Mouse (Mus musculus) neural tube, embryonic 11.5 days (tissue): ENCODE measurements around the gene Hsph1. TPM values are rescaled to one million over a fixed set of nuclear protein-coding genes. Genes with fewer than 3 reads are reported as not detected.

Experiments
- ATAC-seq: fragments of 200-750 bp; cut with Nextera tagmentation; 2 replicates; pipeline ENCODE4 v1.8.0; 2017; ENCODE audit warnings: moderate number of reproducible peaks, mild to moderate bottlenecking, moderate TSS enrichment, moderate library complexity; ENCODE audit not compliant: insufficient read depth, low FRiP score, low TSS enrichment
- DNase-seq: peaks from one replicate; pipeline ENCODE4 v3.0.0-alpha.2; 2015; ENCODE audit warnings: low spot score
- H3K27ac ChIP-seq: fragments of 300-500 bp; sonication (generic); 2 replicates; pipeline ENCODE4 v1.5.1; 2014; ENCODE audit warnings: low read depth, mild to moderate bottlenecking, low read length
- H3K27me3 ChIP-seq: fragments of 300-500 bp; sonication (generic); 2 replicates; pipeline ENCODE4 v1.6.1; 2014; ENCODE audit warnings: mild to moderate bottlenecking, low read length, mixed read lengths; ENCODE audit not compliant: control insufficient read depth, insufficient read depth
- H3K36me3 ChIP-seq: fragments of 300-500 bp; sonication (generic); 2 replicates; pipeline ENCODE4 v1.6.1; 2014; ENCODE audit warnings: mild to moderate bottlenecking, low read length, moderate library complexity, mixed read lengths; ENCODE audit not compliant: control insufficient read depth, insufficient read depth
- H3K4me1 ChIP-seq: fragments of 300-500 bp; sonication (generic); 2 replicates; pipeline ENCODE4 v1.6.1; 2014; ENCODE audit warnings: low read length, mixed read lengths; ENCODE audit not compliant: control insufficient read depth, insufficient read depth
- H3K4me2 ChIP-seq: fragments of 300-500 bp; sonication (generic); 2 replicates; pipeline ENCODE4 v1.6.1; 2014; ENCODE audit warnings: low read depth, mild to moderate bottlenecking, moderate library complexity
- H3K4me3 ChIP-seq: fragments of 300-500 bp; sonication (generic); 2 replicates; pipeline ENCODE4 v1.5.1; 2014; ENCODE audit warnings: low read depth, low read length
- H3K9ac ChIP-seq: fragments of 300-500 bp; sonication (generic); 2 replicates; pipeline ENCODE4 v1.6.1; 2014; ENCODE audit warnings: mild to moderate bottlenecking, low read length
- H3K9me3 ChIP-seq: fragments of 300-500 bp; sonication (generic); 2 replicates; pipeline ENCODE4 v1.6.1; 2016; ENCODE audit warnings: low read length; ENCODE audit not compliant: control insufficient read depth
- WGBS: fragments of 180-500 bp; shearing (Covaris S2); extraction: QIAGEN DNeasy Blood & Tissue Kit; methylation state at CpG from one replicate; pipeline ENCODE4 v1.1.7; 2014; 5-methylcytosine and 5-hydroxymethylcytosine counted together
- polyA plus RNA-seq: library from polyadenylated mRNA; unstranded; fragments of >200 nt; fragmentation: Nextera tagmentation; extraction: Ambion mirVana; gene quantifications from 2 replicates; pipeline ENCODE4 v1.2.1, GENCODE M21; 2014

Gene Hsph1
- polyA plus RNA-seq, 1 experiment from 2014 or later = 139 TPM

DNA sequence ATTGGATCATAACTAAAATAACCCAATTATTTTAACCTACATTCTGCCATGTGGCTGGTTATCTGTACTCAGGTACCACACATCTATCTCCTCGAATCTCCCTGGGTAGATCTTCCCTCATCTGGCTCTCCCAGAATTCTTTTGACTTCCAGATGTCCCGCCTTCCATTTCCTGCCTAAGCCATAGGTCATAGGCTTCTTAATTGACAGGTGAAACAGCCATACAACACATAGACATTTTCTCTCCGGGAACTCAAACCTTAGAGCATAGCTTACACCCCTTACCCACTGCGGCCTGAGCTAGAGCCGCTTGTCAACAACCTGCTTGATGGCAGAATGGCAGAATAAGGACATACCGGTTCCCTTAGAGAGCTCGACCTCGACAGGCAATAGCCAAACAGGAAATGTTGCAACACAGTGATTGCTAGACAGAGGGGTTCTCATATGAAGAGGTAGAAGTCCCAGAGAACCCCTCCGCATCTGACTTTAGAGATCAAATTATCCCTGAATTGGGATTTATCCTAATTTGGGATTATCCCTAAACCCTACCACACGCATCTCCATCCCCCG, 48.8 kb downstream of the Hsph1 start:
- DNase-seq (no peak), ATAC-seq (no peak)
- 89% methylated on average over 11 of the region's 11 CpGs for WGBS
- Histone ChIP-seq H3K4me3 (no peak overlapping the region), H3K36me3 (no peaks in the 10 kb centered on the region), H3K9ac (no peak overlapping the region), H3K9me3 (no peaks in the 10 kb centered on the region), H3K27ac (no peak overlapping the region), H3K27me3 (no peaks in the 10 kb centered on the region), H3K4me2 (no peak overlapping the region), H3K4me1 (no peaks in the 10 kb centered on the region)

DNA sequence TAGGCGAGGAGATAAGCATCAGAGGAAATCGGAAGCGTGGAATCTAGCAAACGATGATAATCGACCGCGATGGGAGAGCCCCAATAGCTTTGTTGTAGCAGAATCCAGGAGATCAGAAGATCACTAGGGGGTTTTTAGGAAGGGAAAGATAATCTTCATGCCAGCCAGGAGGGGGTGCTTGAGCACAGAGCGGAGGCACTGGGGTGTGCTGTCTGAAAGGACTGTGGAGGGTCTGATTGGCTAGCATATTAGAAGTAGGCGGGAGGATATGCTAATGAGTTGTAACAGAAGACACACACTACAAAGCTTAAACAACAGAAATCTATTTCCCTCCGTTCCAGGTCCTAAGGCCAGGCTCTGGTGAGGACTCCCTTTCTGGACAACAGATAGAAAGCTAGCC, 50.3 kb downstream of the Hsph1 start:
- H3K4me1 ChIP-seq = no peaks in the 10 kb centered on the region
- H3K36me3 ChIP-seq = no peaks in the 10 kb centered on the region
- H3K4me2 ChIP-seq = no peak overlapping the region
- WGBS = 69% methylated on average over 10 of the region's 10 CpGs
- H3K27me3 ChIP-seq = no peaks in the 10 kb centered on the region
- DNase-seq (no peak), ATAC-seq (no peak)
- H3K27ac ChIP-seq = no peak overlapping the region
- H3K9me3 ChIP-seq = no peaks in the 10 kb centered on the region
- H3K4me3 ChIP-seq = no peak overlapping the region
- H3K9ac ChIP-seq = no peak overlapping the region

DNA sequence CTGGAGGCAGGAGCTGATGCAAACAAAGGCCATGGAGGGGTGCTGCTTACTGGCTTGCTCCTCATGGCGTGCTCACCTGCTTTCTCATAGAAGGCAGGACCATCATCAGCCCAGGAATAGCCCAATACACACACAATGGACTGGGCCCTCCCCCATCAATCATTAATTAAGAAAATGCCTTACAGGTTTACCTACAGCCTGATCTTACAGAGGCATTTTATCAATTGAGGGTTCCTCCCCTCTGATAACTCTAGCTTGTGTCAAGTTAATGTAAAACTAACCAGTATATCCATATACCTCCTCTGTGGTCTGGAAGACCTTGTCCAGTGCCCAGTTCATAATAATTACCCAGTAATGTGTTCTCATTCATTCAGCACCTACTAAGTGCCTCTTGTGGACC, 50.9 kb downstream of the Hsph1 start:
- no peaks in the 10 kb centered on the region for H3K27me3 ChIP-seq
- H3K4me2 ChIP-seq = no peak overlapping the region
- no peaks in the 10 kb centered on the region for H3K4me1 ChIP-seq
- ATAC-seq = no peak
- WGBS = 72% methylated on average over 1 of the region's 1 CpGs
- no peak overlapping the region for H3K27ac ChIP-seq
- no peaks in the 10 kb centered on the region for H3K36me3 ChIP-seq
- no peak for DNase-seq
- H3K4me3 ChIP-seq = no peak overlapping the region
- no peak overlapping the region for H3K9ac ChIP-seq
- no peaks in the 10 kb centered on the region for H3K9me3 ChIP-seq

DNA sequence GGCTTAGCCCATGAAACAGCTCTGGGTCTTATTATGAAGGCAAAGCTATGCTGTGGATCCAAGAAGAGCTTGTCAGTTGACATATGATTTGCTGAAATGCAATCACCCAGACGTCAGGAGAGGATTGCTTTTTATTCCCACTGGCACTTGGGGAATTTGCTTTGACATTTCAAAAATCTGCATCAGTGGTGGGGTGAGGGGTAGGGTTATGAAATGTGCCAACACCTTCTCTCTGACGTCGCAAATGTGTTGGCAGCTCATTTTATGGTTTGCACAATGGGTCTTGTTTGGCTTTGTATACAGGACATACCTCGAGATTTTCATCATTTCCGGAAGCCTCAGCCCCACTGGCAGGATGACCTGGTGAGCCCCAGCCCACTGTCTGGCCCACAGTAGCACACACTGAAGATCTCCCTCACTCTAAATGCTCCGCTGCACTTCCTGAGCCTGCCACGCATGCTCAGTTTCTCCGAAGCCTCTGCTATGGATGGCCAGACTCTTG, 52.0 kb downstream of the Hsph1 start:
- DNase-seq = no peak
- Histone ChIP-seq H3K9ac (no peak overlapping the region), H3K4me2 (no peak overlapping the region), H3K4me1 (no peaks in the 10 kb centered on the region), H3K4me3 (no peak overlapping the region), H3K27ac (no peak overlapping the region), H3K27me3 (no peaks in the 10 kb centered on the region), H3K9me3 (no peaks in the 10 kb centered on the region), H3K36me3 (no peaks in the 10 kb centered on the region)
- no peak for ATAC-seq
- WGBS = 72% methylated on average over 8 of the region's 8 CpGs

DNA sequence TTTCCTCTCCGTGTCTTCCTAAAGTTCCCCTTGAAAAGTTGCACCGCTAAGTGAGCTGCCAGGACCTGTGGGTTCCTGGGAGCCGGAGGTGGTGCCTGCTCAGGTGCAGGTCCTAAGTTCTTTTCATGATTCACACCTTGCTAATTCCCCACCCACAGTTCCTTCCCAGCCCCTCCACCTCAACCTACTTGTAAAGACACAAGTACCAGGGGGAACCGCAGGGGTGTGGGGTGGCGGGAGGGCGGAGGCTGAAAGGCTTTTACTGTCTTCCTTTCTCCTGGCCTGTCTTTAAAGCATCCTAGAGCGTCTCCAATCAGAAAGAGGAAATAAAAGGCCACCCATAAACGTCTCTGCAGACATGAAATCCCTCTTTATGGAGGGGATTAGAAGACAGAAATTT, 52.7 kb downstream of the Hsph1 start:
- no peak overlapping the region for H3K4me2 ChIP-seq
- no peaks in the 10 kb centered on the region for H3K9me3 ChIP-seq
- H3K36me3 ChIP-seq = no peaks in the 10 kb centered on the region
- DNase-seq (no peak), ATAC-seq (no peak)
- H3K9ac ChIP-seq = no peak overlapping the region
- H3K4me1 ChIP-seq = no peaks in the 10 kb centered on the region
- 19% methylated on average over 8 of the region's 8 CpGs for WGBS
- no peaks in the 10 kb centered on the region for H3K27me3 ChIP-seq
- no peak overlapping the region for H3K4me3 ChIP-seq
- H3K27ac ChIP-seq = no peak overlapping the region

DNA sequence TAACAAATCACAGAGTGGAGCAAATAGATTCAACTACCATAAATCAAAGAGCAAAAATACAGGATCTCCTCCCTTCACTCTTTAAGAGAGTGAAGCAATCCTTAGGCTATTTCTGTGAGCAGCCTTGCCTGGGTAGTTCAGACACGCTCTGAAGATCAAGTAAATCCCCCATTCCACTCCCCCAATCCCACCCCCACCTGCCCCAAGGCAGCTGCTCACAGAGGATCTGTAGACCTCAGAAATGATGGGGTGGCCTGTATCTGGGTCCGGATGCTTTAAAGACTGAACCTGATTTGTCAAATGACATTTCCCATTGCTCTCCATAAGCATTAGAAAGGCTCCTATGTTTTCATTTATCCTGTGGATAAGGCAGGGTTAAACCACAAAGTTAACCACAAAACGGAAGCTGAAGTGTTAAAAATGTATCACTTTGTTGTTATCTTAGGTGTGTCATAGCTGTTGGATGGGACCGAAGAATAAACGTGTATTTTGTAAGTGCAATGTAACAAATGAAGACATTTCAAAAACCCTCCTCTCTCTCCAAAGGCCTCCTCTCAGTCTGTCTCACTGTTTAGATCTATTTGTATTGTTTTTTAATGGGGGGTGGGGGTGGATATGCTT, 53.4 kb downstream of the Hsph1 start:
- H3K9ac ChIP-seq = no peak overlapping the region
- no peak overlapping the region for H3K4me3 ChIP-seq
- ATAC-seq (no peak), DNase-seq (no peak)
- WGBS = 70% methylated on average over 5 of the region's 5 CpGs
- no peaks in the 10 kb centered on the region for H3K36me3 ChIP-seq
- H3K9me3 ChIP-seq = no peaks in the 10 kb centered on the region
- no peaks in the 10 kb centered on the region for H3K27me3 ChIP-seq
- H3K4me2 ChIP-seq = no peak overlapping the region
- no peak overlapping the region for H3K27ac ChIP-seq
- no peaks in the 10 kb centered on the region for H3K4me1 ChIP-seq

DNA sequence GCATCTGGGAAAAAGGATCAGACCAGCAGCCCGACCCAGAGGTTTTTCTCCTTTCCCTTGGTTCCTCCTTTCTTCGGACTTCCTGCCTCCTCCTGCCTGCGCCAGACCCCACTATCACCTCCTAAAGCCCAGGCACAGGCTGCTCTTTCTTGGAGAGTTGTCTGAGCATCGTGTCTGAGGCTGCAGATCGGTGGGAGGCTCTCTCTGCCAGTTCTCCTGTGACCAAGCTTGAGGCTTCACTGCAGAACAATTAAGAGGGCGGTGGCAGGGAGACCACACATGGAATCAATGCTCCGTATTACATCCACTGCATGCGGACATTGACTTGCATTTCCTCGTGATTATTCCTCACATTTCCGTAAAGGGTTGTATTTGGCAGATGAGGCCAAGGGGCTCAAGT, 58.7 kb downstream of the Hsph1 start:
- no peak overlapping the region for H3K4me2 ChIP-seq
- H3K36me3 ChIP-seq = no peaks in the 10 kb centered on the region
- no peak overlapping the region for H3K27ac ChIP-seq
- no peaks in the 10 kb centered on the region for H3K9me3 ChIP-seq
- ATAC-seq (no peak), DNase-seq (no peak)
- WGBS = 42% methylated on average over 10 of the region's 10 CpGs
- no peaks in the 10 kb centered on the region for H3K4me1 ChIP-seq
- H3K9ac ChIP-seq = no peak overlapping the region
- no peaks in the 10 kb centered on the region for H3K27me3 ChIP-seq
- no peak overlapping the region for H3K4me3 ChIP-seq

DNA sequence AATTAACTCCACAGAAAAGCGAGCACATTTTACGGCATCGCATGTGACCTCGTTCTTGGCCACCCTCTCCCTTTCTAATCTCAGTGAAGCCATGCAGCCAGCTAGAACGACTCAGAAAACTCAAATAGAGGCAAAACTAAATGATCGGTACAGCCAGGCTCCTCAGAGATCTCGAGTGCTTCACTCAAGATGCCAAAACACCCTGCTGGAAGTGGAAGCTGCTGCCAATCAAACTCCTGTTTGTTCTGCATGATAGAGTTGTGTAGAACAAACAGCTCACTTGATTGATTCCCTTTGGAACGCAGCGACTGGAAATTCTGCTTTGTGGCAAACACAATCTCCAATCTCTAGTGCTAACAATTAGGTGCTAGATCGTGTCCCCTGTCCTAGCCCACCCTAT, 59.2 kb downstream of the Hsph1 start:
- DNase-seq (no peak), ATAC-seq (no peak)
- 72% methylated on average over 10 of the region's 10 CpGs for WGBS
- H3K27ac ChIP-seq = no peak overlapping the region
- H3K4me2 ChIP-seq = no peak overlapping the region
- no peaks in the 10 kb centered on the region for H3K9me3 ChIP-seq
- H3K36me3 ChIP-seq = no peaks in the 10 kb centered on the region
- no peaks in the 10 kb centered on the region for H3K27me3 ChIP-seq
- H3K4me1 ChIP-seq = no peaks in the 10 kb centered on the region
- no peak overlapping the region for H3K4me3 ChIP-seq
- no peak overlapping the region for H3K9ac ChIP-seq

DNA sequence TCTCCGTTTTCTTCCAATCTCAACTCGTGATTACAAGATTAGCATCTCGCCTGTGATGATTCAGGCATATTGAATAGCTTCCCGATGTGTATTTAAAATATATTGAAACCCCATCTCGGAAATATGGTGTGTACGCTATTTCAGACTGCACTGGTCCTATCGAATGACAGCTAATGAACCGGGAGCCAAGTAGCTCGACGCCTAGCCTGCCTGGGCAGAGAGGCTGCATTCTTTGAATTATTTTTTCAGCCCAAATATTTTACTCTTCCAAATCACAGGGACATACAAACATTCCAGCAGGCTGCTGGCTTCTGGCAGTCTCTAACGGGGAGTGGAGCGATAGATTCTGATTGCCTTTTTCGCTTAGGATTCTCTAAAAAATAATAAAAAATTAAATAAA, 67.2 kb downstream of the Hsph1 start:
- no peak overlapping the region for H3K4me3 ChIP-seq
- H3K9me3 ChIP-seq = no peaks in the 10 kb centered on the region
- H3K4me2 ChIP-seq = no peak overlapping the region
- ATAC-seq = no peak
- H3K9ac ChIP-seq = no peak overlapping the region
- H3K27ac ChIP-seq = no peak overlapping the region
- 88% methylated on average over 13 of the region's 13 CpGs for WGBS
- DNase-seq = no peak
- H3K4me1 ChIP-seq = no peaks in the 10 kb centered on the region
- no peaks in the 10 kb centered on the region for H3K36me3 ChIP-seq
- no peaks in the 10 kb centered on the region for H3K27me3 ChIP-seq
